Mouse (Mus musculus) heart, postnatal 0 days (tissue): Measurements from ENCODE around the gene Ap2s1.

Experiments used
- CTCF ChIP-seq: IDR thresholded peaks from 2 replicates; pipeline ENCODE4 v1.5.1; 2016; ENCODE audit warnings: antibody characterized with exemption, control low read depth, low read depth
- EP300 ChIP-seq: IDR thresholded peaks from 2 replicates; pipeline ENCODE4 v1.6.1; 2016; ENCODE audit warnings: antibody characterized with exemption, low read depth

DNA sequence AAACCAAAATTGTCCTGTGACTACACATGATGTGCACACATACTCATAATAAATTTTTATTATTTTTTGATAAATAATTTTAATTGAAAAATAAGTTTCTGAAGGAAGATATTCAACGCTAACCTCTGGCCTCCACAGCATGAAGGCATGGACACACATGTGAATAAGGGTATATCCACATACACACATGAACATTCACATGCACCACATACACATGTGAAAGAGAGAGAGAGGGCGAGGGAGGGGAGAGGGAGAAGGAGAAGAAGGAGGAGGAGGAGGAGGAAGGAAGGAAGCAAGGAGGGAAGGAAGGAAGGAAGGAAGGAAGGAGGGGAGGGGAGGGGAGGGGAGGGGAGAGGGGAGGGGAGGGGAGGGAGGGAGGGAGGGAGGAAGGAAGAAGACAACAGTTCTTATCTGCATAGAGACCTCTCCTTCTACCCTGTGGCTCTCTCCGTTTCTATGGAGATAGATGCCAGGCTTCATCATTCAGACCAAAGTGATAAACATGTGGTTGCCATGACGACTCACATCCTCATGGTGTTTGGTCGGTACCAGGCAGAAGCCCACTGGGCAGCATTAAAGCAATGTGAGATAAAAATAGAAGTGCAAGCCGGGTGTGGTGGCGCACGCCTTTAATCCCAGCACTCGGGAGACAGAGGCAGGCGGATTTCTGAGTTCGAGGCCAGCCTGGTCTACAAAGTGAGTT is 20.8 kb downstream of the Ap2s1 start:
- TF ChIP-seq CTCF = no peak
- TF ChIP-seq EP300 = no peak
